In genomic region chr9:107470427-107470826, GRCm38 (mm10) we compare ENCODE assay signal across 16 mouse cellular contexts.
A peak's percentile ranks its signal among the peaks of the same experiment; 100 is the strongest.
DNase-seq lines count a peak whose midpoint lies in the region; ATAC-seq and TF ChIP-seq lines count a peak whose summit lies in the region.
"Had no signal": no experiment of that assay in that cellular context is flagged by ENCODE, and none has a peak within 500 bp of the region (broad histone marks: within the 10 kb centered on the region; RNA-seq: fewer than 3 reads in every experiment).

No protein-coding gene starts in this region.

- 38% methylated on average over 15 of the region's 15 CpGs for WGBS in hindbrain, embryonic 13.5 days
- WGBS in hindbrain, embryonic 16.5 days: 34% methylated on average over 15 of the region's 15 CpGs
- 41% methylated on average over 15 of the region's 15 CpGs for WGBS in embryonic facial prominence, embryonic 12.5 days
- 27% methylated on average over 15 of the region's 15 CpGs for WGBS in limb, embryonic 11.5 days

- 0 out of 2 replicates have a peak, but pooled peaks have one; percentile 33 for ATAC-seq in hindbrain, embryonic 13.5 days (ENCODE audit: low FRiP score)
- no peak for ATAC-seq in hindbrain, embryonic 16.5 days
- ATAC-seq in embryonic facial prominence, embryonic 12.5 days (ENCODE audit: insufficient number of reproducible peaks, insufficient read depth, low FRiP score, low TSS enrichment): no peak
- ATAC-seq in limb, embryonic 11.5 days (ENCODE audit: insufficient number of reproducible peaks, low FRiP score, low TSS enrichment, low read depth): no peak
- ATAC-seq: intestine, embryonic 16.5 days had no signal

- H3K4me1 ChIP-seq in hindbrain, embryonic 13.5 days (replicated peaks): peaks cover 30% of the 10 kb centered on the region
- peaks cover 18% of the 10 kb centered on the region for H3K4me1 ChIP-seq in hindbrain, embryonic 16.5 days (ENCODE audit: control insufficient read depth, insufficient read depth, low read depth, low read length)
- H3K4me1 ChIP-seq in E14TG2a.4 (replicated peaks; ENCODE audit: low read depth, low read length): peaks cover 39% of the 10 kb centered on the region
- peaks cover 14% of the 10 kb centered on the region for H3K4me1 ChIP-seq in embryonic facial prominence, embryonic 12.5 days
- H3K4me1 ChIP-seq in limb, embryonic 11.5 days (ENCODE audit: control insufficient read depth, insufficient read depth, low read length): peaks cover 6% of the 10 kb centered on the region
- H3K4me1 ChIP-seq: lung, embryonic 15.5 days; megakaryocyte, embryonic 14.5 days had no signal

- DNase-seq in limb, embryonic 11.5 days (ENCODE audit: low spot score): peak; percentile 54
- no peak for DNase-seq in thymus, postnatal 0 days (ENCODE audit: low spot score)
- no peak for DNase-seq in urinary bladder, postnatal 14 days (ENCODE audit: low spot score)
- no peak for DNase-seq in ovary, postnatal 14 days (ENCODE audit: low spot score)
- DNase-seq: B cell, adult 2 months; cerebellum, adult 11-12 months; heart, postnatal 36 days; kidney, postnatal 14 days; liver had no signal

- peaks cover 3% of the 10 kb centered on the region; the same call in 1 of the 2 replicates for H3K36me3 ChIP-seq in hindbrain, embryonic 13.5 days
- H3K36me3 ChIP-seq in hindbrain, embryonic 16.5 days (ENCODE audit: control insufficient read depth, insufficient read depth, low read length): no peaks in the 10 kb centered on the region
- no peaks in the 10 kb centered on the region for H3K36me3 ChIP-seq in E14TG2a.4 (ENCODE audit: insufficient read depth, low read length)
- no peaks in the 10 kb centered on the region for H3K36me3 ChIP-seq in embryonic facial prominence, embryonic 12.5 days
- no peaks in the 10 kb centered on the region for H3K36me3 ChIP-seq in limb, embryonic 11.5 days (ENCODE audit: control insufficient read depth, insufficient read depth, low read length)
- H3K36me3 ChIP-seq: lung, embryonic 15.5 days had no signal

- no peak for TF ChIP-seq CTCF in E14TG2a.4 (conservative IDR thresholded peaks at IDR 0.05; ENCODE audit: low read length)

- peak overlapping the region; percentile 55 for H3K27ac ChIP-seq in hindbrain, embryonic 13.5 days
- no peak overlapping the region for H3K27ac ChIP-seq in hindbrain, embryonic 16.5 days (ENCODE audit: low read depth, low read length)
- H3K27ac ChIP-seq in embryonic facial prominence, embryonic 12.5 days: no peak overlapping the region
- no peak overlapping the region for H3K27ac ChIP-seq in limb, embryonic 11.5 days (replicated peaks; ENCODE audit: low read depth, low read length)
- H3K27ac ChIP-seq: lung, embryonic 15.5 days had no signal

- no peak overlapping the region for H3K4me3 ChIP-seq in hindbrain, embryonic 13.5 days
- H3K4me3 ChIP-seq in hindbrain, embryonic 16.5 days (ENCODE audit: low read length): no peak overlapping the region
- peak overlapping the region; percentile 13; the same call in 1 of the 2 replicates for H3K4me3 ChIP-seq in E14TG2a.4 (replicated peaks; ENCODE audit: low read length)
- H3K4me3 ChIP-seq in embryonic facial prominence, embryonic 12.5 days: no peak overlapping the region
- H3K4me3 ChIP-seq in limb, embryonic 11.5 days (ENCODE audit: low read depth, low read length): no peak overlapping the region
- H3K4me3 ChIP-seq: lung, embryonic 15.5 days; megakaryocyte, embryonic 14.5 days had no signal

- no peak overlapping the region for H3K9ac ChIP-seq in hindbrain, embryonic 13.5 days
- no peak overlapping the region for H3K9ac ChIP-seq in hindbrain, embryonic 16.5 days (ENCODE audit: low read depth, low read length)
- 0 out of 2 replicates have a peak overlapping the region, but pooled peaks have one; percentile 11 for H3K9ac ChIP-seq in embryonic facial prominence, embryonic 12.5 days
- H3K9ac ChIP-seq in limb, embryonic 11.5 days (ENCODE audit: low read length): no peak overlapping the region
- H3K9ac ChIP-seq: lung, embryonic 15.5 days had no signal

- H3K9me3 ChIP-seq in hindbrain, embryonic 13.5 days: no peaks in the 10 kb centered on the region
- H3K9me3 ChIP-seq in hindbrain, embryonic 16.5 days (ENCODE audit: control insufficient read depth, low read length): no peaks in the 10 kb centered on the region
- H3K9me3 ChIP-seq in E14TG2a.4 (ENCODE audit: low read length): no peaks in the 10 kb centered on the region
- no peaks in the 10 kb centered on the region for H3K9me3 ChIP-seq in embryonic facial prominence, embryonic 12.5 days
- no peaks in the 10 kb centered on the region for H3K9me3 ChIP-seq in limb, embryonic 11.5 days (ENCODE audit: control insufficient read depth, low read length)
- H3K9me3 ChIP-seq: lung, embryonic 15.5 days; megakaryocyte, embryonic 14.5 days had no signal

- H3K4me2 ChIP-seq in hindbrain, embryonic 13.5 days: no peak overlapping the region
- no peak overlapping the region for H3K4me2 ChIP-seq in hindbrain, embryonic 16.5 days (ENCODE audit: low read length)
- H3K4me2 ChIP-seq in embryonic facial prominence, embryonic 12.5 days (replicated peaks): no peak overlapping the region
- no peak overlapping the region for H3K4me2 ChIP-seq in limb, embryonic 11.5 days (ENCODE audit: low read depth, severe bottlenecking)
- H3K4me2 ChIP-seq: lung, embryonic 15.5 days had no signal

- H3K27me3 ChIP-seq in hindbrain, embryonic 13.5 days: peaks cover 15% of the 10 kb centered on the region
- no peaks in the 10 kb centered on the region for H3K27me3 ChIP-seq in hindbrain, embryonic 16.5 days (replicated peaks; ENCODE audit: control insufficient read depth, insufficient read depth, low read length)
- H3K27me3 ChIP-seq in E14TG2a.4 (ENCODE audit: insufficient read depth, low read length): peaks cover 28% of the 10 kb centered on the region
- no peaks in the 10 kb centered on the region for H3K27me3 ChIP-seq in embryonic facial prominence, embryonic 12.5 days
- H3K27me3 ChIP-seq in limb, embryonic 11.5 days (ENCODE audit: control insufficient read depth, insufficient read depth, low read length): peaks cover 40% of the 10 kb centered on the region
- H3K27me3 ChIP-seq: lung, embryonic 15.5 days had no signal
